Mouse (Mus musculus) limb, embryonic 14.5 days (tissue): ENCODE data around the gene Gypa. TPM values are rescaled to one million over a fixed set of nuclear protein-coding genes. Genes with fewer than 3 reads are reported as not detected.

Source experiments
- ATAC-seq: fragments of 200-750 bp; cut with Nextera tagmentation; 2 replicates; pipeline ENCODE4 v1.8.0; 2017; ENCODE audit warnings: low read depth, moderate number of reproducible peaks, moderate TSS enrichment; ENCODE audit not compliant: low FRiP score
- DNase-seq: peaks from one replicate; pipeline ENCODE4 v3.0.0-alpha.2; 2015; ENCODE audit warnings: low spot score
- H3K27ac ChIP-seq: fragments of 300-500 bp; sonication (generic); replicated peaks from 2 replicates; pipeline ENCODE4 v1.5.1; 2014; ENCODE audit warnings: low read depth, mild to moderate bottlenecking, low read length, moderate library complexity, mixed read lengths
- H3K27me3 ChIP-seq: fragments of 300-500 bp; sonication (generic); 2 replicates; pipeline ENCODE4 v1.6.1; 2014; ENCODE audit warnings: low read length, mixed read lengths; ENCODE audit not compliant: control insufficient read depth, insufficient read depth
- H3K36me3 ChIP-seq: fragments of 300-500 bp; sonication (generic); 2 replicates; pipeline ENCODE4 v1.6.1; 2014; ENCODE audit warnings: mild to moderate bottlenecking, low read length, moderate library complexity, mixed read lengths; ENCODE audit not compliant: control insufficient read depth, insufficient read depth
- H3K4me1 ChIP-seq: fragments of 300-500 bp; sonication (generic); 2 replicates; pipeline ENCODE4 v1.6.1; 2014; ENCODE audit warnings: antibody characterized with exemption, low read length, mixed read lengths; ENCODE audit not compliant: control insufficient read depth, insufficient read depth
- H3K4me2 ChIP-seq: fragments of 300-500 bp; sonication (generic); replicated peaks from 2 replicates; pipeline ENCODE4 v1.6.1; 2014; ENCODE audit warnings: low read depth, mild to moderate bottlenecking, low read length, moderate library complexity; ENCODE audit not compliant: severe bottlenecking
- H3K4me3 ChIP-seq: fragments of 300-500 bp; sonication (generic); replicated peaks from 2 replicates; pipeline ENCODE4 v1.5.1; 2014; ENCODE audit warnings: low read length
- H3K9ac ChIP-seq: fragments of 300-500 bp; sonication (generic); 2 replicates; pipeline ENCODE4 v1.6.1; 2014; ENCODE audit warnings: mild to moderate bottlenecking, low read depth, low read length, moderate library complexity; ENCODE audit not compliant: severe bottlenecking
- H3K9me3 ChIP-seq: fragments of 300-500 bp; sonication (generic); 2 replicates; pipeline ENCODE4 v1.6.1; 2016; ENCODE audit warnings: low read length; ENCODE audit not compliant: control insufficient read depth
- POLR2A ChIP-seq: fragments of 200-500 bp; IDR thresholded peaks from 2 replicates; pipeline ENCODE4 v1.8.0; 2012; ENCODE audit warnings: inconsistent platforms, mild to moderate bottlenecking, moderate library complexity, borderline replicate concordance; ENCODE audit not compliant: insufficient read depth, insufficient read length; ENCODE audit errors: extremely low read depth
- WGBS: fragments of 180-500 bp; shearing (Covaris S2); extraction: QIAGEN DNeasy Blood & Tissue Kit; methylation state at CpG from one replicate; pipeline ENCODE4 v1.1.7; 2014; 5-methylcytosine and 5-hydroxymethylcytosine counted together
- polyA plus RNA-seq, 2 experiments: library from polyadenylated mRNA; depleted of rRNA in 1 of 2; stranded (reverse) in 1 of 2; unstranded in 1 of 2; fragments of >200 nt; fragmentation: Nextera tagmentation in 1 of 2; extraction: Ambion mirVana in 1 of 2; gene quantifications; 2 replicates each; pipeline versions ENCODE4 v1.2.1 to v1.2.3; 2012 to 2014

Gene Gypa
- polyA plus RNA-seq, 2 experiments: 2.6 to 6.2 TPM

- no peak for ATAC-seq
- no peak overlapping the region for H3K27ac ChIP-seq
- WGBS: 39% methylated on average over 1 of the region's 1 CpGs
- H3K4me1 ChIP-seq: no peaks in the 10 kb centered on the region
- H3K9me3 ChIP-seq: no peaks in the 10 kb centered on the region
- H3K27me3 ChIP-seq: no peaks in the 10 kb centered on the region
- no peak overlapping the region for H3K4me3 ChIP-seq
- H3K4me2 ChIP-seq: no peak overlapping the region
- no peaks in the 10 kb centered on the region for H3K36me3 ChIP-seq
- DNase-seq: no peak
- no peak for TF ChIP-seq POLR2A
- H3K9ac ChIP-seq: no peak overlapping the region
Measured at GRCm38 (mm10) chr8:80491562-80491961, 2.0 kb upstream of the Gypa start.

GRCm38 (mm10) chr8:80492987-80493441 is 567 bp upstream of the Gypa start:
- peak; percentile 76 for DNase-seq
- Histone ChIP-seq H3K27me3 (no peaks in the 10 kb centered on the region), H3K9me3 (no peaks in the 10 kb centered on the region), H3K27ac (no peak overlapping the region), H3K9ac (peak overlapping the region; percentile 50), H3K4me2 (peak overlapping the region; percentile 64), H3K4me3 (peak overlapping the region; percentile 47), H3K4me1 (no peaks in the 10 kb centered on the region), H3K36me3 (no peaks in the 10 kb centered on the region)
- WGBS: under 1% methylated on average over 16 of the region's 16 CpGs
- TF ChIP-seq POLR2A: no peak
- ATAC-seq: no peak

GRCm38 (mm10) chr8:80494346-80494660 is 722 bp downstream of the Gypa start:
- DNase-seq: peak; percentile 12
- Histone ChIP-seq H3K4me3 (no peak overlapping the region), H3K36me3 (no peaks in the 10 kb centered on the region), H3K4me1 (no peaks in the 10 kb centered on the region), H3K27me3 (no peaks in the 10 kb centered on the region), H3K9me3 (no peaks in the 10 kb centered on the region), H3K27ac (no peak overlapping the region), H3K4me2 (no peak overlapping the region), H3K9ac (no peak overlapping the region)
- no peak for TF ChIP-seq POLR2A
- WGBS: 77% methylated on average over 2 of the region's 2 CpGs
- no peak for ATAC-seq

GRCm38 (mm10) chr8:80494819-80495218 is 1.2 kb downstream of the Gypa start:
- Histone ChIP-seq H3K9me3 (no peaks in the 10 kb centered on the region), H3K36me3 (no peaks in the 10 kb centered on the region), H3K4me1 (no peaks in the 10 kb centered on the region), H3K27me3 (no peaks in the 10 kb centered on the region), H3K27ac (no peak overlapping the region), H3K9ac (no peak overlapping the region), H3K4me3 (no peak overlapping the region), H3K4me2 (no peak overlapping the region)
- ATAC-seq: peak; percentile 29; the same call in 1 of the 2 replicates
- TF ChIP-seq POLR2A: no peak
- 71% methylated on average over 5 of the region's 5 CpGs for WGBS
- no peak for DNase-seq

- H3K9ac ChIP-seq: no peak overlapping the region
- H3K36me3 ChIP-seq: no peaks in the 10 kb centered on the region
- no peaks in the 10 kb centered on the region for H3K9me3 ChIP-seq
- no peak for ATAC-seq
- H3K4me2 ChIP-seq: no peak overlapping the region
- no peak for DNase-seq
- TF ChIP-seq POLR2A: no peak
- no peaks in the 10 kb centered on the region for H3K27me3 ChIP-seq
- H3K4me3 ChIP-seq: no peak overlapping the region
- 88% methylated on average over 6 of the region's 6 CpGs for WGBS
- no peak overlapping the region for H3K27ac ChIP-seq
- H3K4me1 ChIP-seq: no peaks in the 10 kb centered on the region
Measured at GRCm38 (mm10) chr8:80495527-80495926, 1.9 kb downstream of the Gypa start.

- no peak for DNase-seq
- Histone ChIP-seq H3K4me1 (no peaks in the 10 kb centered on the region), H3K36me3 (no peaks in the 10 kb centered on the region), H3K9me3 (no peaks in the 10 kb centered on the region), H3K9ac (no peak overlapping the region), H3K27me3 (no peaks in the 10 kb centered on the region), H3K4me3 (no peak overlapping the region), H3K4me2 (no peak overlapping the region), H3K27ac (no peak overlapping the region)
- no peak for TF ChIP-seq POLR2A
- ATAC-seq: no peak
- WGBS: 89% methylated on average over 4 of the region's 4 CpGs
Measured at GRCm38 (mm10) chr8:80497323-80497722, 3.7 kb downstream of the Gypa start.
